Mouse (Mus musculus) cerebellum, adult 2 months (tissue): ENCODE measurements at regions not wholly inside any gene's neighbourhood (a gene's known extent, or its start where the extent isn't known, plus 50 kb on each side); places are given as distances from the start of the nearest gene placed in this dataset.

Experiments
- CTCF ChIP-seq: fragments of 200-500 bp; IDR thresholded peaks from 2 replicates; pipeline ENCODE4 v1.5.1; 2011; ENCODE audit warnings: low read depth, mild to moderate bottlenecking, control low read depth, low read length, moderate library complexity, borderline replicate concordance; ENCODE audit not compliant: insufficient read depth
- POLR2A ChIP-seq: fragments of 200-500 bp; IDR thresholded peaks from 2 replicates; pipeline ENCODE4 v1.6.1; 2011; ENCODE audit warnings: low read length, control low read depth, borderline replicate concordance; ENCODE audit not compliant: insufficient read depth

DNA sequence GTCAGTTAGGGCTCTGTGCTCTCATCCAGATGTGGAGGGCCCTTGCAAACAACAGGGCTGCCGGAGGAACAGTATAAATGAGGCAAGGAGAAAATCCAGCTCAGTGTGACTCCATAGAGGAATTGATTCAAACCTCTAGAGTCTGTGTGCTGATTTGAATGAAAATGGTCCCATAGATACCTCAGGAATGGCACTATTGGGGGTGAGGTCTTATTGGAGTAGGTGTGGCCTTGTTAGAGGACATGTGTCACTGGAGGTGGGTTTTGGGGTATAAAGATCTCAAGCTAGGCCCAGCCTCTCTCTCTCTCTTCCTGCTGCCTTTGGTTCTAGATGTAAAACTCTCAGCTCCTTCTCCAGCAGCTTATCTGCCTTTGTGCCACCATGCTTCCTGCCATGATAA lies 79.7 kb upstream of the Pgrmc2 start:
- TF ChIP-seq CTCF (no peak), POLR2A (no peak)
